Mouse (Mus musculus) hindbrain, embryonic 14.5 days (tissue): ENCODE measurements around the gene Tmem229b. TPM values are rescaled to one million over a fixed set of nuclear protein-coding genes. Genes with fewer than 3 reads are reported as not detected.
"Not testable (repeated sequence)": the region's sequence is repeated elsewhere in the genome, so short reads cannot be mapped to it uniquely, and the experiment has no call there.

Source experiments
- ATAC-seq: fragments of 200-750 bp; cut with Nextera tagmentation; 2 replicates; pipeline ENCODE4 v1.8.0; 2017; ENCODE audit warnings: moderate number of reproducible peaks, mild to moderate bottlenecking, moderate TSS enrichment, moderate library complexity; ENCODE audit not compliant: low FRiP score
- DNase-seq: peaks from one replicate; pipeline ENCODE4 v3.0.0-alpha.2; 2015; ENCODE audit warnings: low spot score
- H3K27ac ChIP-seq: fragments of 300-500 bp; sonication (generic); 2 replicates; pipeline ENCODE4 v1.5.1; 2014; ENCODE audit warnings: mild to moderate bottlenecking, moderate library complexity
- H3K27me3 ChIP-seq: fragments of 300-500 bp; sonication (generic); 2 replicates; pipeline ENCODE4 v1.6.1; 2014; ENCODE audit warnings: mild to moderate bottlenecking, low read length, mixed read lengths; ENCODE audit not compliant: control insufficient read depth, insufficient read depth
- H3K36me3 ChIP-seq: fragments of 300-500 bp; sonication (generic); replicated peaks from 2 replicates; pipeline ENCODE4 v1.6.1; 2014; ENCODE audit not compliant: control insufficient read depth, insufficient read depth
- H3K4me1 ChIP-seq: fragments of 300-500 bp; sonication (generic); replicated peaks from 2 replicates; pipeline ENCODE4 v1.6.1; 2014; ENCODE audit warnings: antibody characterized with exemption, low read length, mixed read lengths; ENCODE audit not compliant: control insufficient read depth, insufficient read depth
- H3K4me2 ChIP-seq: fragments of 300-500 bp; sonication (generic); replicated peaks from 2 replicates; pipeline ENCODE4 v1.6.1; 2014; ENCODE audit warnings: mild to moderate bottlenecking, moderate library complexity
- H3K4me3 ChIP-seq: fragments of 300-500 bp; sonication (generic); replicated peaks from 2 replicates; pipeline ENCODE4 v1.5.1; 2014; ENCODE audit warnings: mild to moderate bottlenecking, low read length
- H3K9ac ChIP-seq: fragments of 300-500 bp; sonication (generic); 2 replicates; pipeline ENCODE4 v1.6.1; 2014
- H3K9me3 ChIP-seq: fragments of 300-500 bp; sonication (generic); 2 replicates; pipeline ENCODE4 v1.6.1; 2016; ENCODE audit warnings: low read length; ENCODE audit not compliant: control insufficient read depth
- WGBS: fragments of 180-500 bp; shearing (Covaris S2); extraction: QIAGEN DNeasy Blood & Tissue Kit; methylation state at CpG from one replicate; pipeline ENCODE4 v1.1.7; 2014; 5-methylcytosine and 5-hydroxymethylcytosine counted together
- polyA plus RNA-seq: library from polyadenylated mRNA; unstranded; fragments of >200 nt; fragmentation: Nextera tagmentation; extraction: Ambion mirVana; gene quantifications from 2 replicates; pipeline ENCODE4 v1.2.1, GENCODE M21; 2014

The Tmem229b gene
- polyA plus RNA-seq, 1 experiment from 2014 or later: 62.2 TPM

DNA sequence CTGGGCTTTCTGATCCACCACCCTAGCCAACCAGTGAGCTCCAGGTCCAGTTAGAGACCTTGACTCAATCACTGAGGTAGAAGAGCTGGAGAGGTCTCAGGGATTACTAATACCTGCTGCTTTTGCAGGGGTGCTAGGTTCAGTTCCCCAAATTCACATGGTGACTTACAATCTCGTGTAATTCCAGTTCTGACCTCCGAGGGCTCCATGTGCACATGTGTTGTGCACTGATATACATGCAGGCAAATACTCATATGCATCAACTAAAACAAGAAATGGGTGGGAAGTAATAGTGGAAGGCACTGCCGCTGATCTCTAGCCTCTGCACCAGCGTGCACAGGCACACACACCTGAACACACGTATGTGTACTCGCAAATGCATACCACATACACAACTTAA lies 60.3 kb downstream of the Tmem229b start:
- Histone ChIP-seq H3K4me2 (no peak overlapping the region), H3K9ac (no peak overlapping the region), H3K36me3 (no peaks in the 10 kb centered on the region), H3K27ac (no peak overlapping the region), H3K9me3 (no peaks in the 10 kb centered on the region), H3K4me3 (no peak overlapping the region), H3K4me1 (no peaks in the 10 kb centered on the region), H3K27me3 (no peaks in the 10 kb centered on the region)
- WGBS: 86% methylated on average over 6 of the region's 6 CpGs
- DNase-seq (peak; percentile 25), ATAC-seq (no peak)

DNA sequence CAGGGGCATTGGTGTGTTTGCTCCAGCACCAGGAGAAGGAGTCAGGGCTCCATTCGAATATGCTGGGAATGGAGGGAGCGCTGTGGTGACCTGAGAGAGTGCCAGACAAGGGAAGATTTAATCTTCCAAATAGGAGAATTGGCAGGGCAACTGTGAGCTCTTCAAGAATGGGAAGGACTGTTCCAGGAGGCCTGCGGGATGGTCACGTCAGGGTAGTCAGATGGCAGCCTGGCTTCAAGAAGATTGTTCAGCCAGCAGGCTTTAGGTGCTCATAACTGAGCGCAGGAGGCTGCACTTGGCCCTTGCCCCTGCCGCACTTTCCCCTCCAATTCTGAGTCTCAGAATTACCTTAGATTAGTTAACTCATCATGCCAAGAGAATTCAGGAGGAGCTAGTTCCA lies 64.5 kb downstream of the Tmem229b start:
- Histone ChIP-seq H3K27me3 (no peaks in the 10 kb centered on the region), H3K4me1 (no peaks in the 10 kb centered on the region), H3K36me3 (no peaks in the 10 kb centered on the region), H3K4me2 (no peak overlapping the region), H3K9ac (no peak overlapping the region), H3K4me3 (no peak overlapping the region), H3K9me3 (no peaks in the 10 kb centered on the region), H3K27ac (no peak overlapping the region)
- WGBS: 86% methylated on average over 6 of the region's 6 CpGs
- ATAC-seq (no peak), DNase-seq (no peak)

GRCm38 (mm10) chr12:78940081-78940480 lies 67.3 kb downstream of the Tmem229b start:
- H3K4me1 ChIP-seq: no peaks in the 10 kb centered on the region
- no peaks in the 10 kb centered on the region for H3K36me3 ChIP-seq
- ATAC-seq (no peak), DNase-seq (no peak)
- H3K27ac ChIP-seq: no peak overlapping the region
- H3K27me3 ChIP-seq: no peaks in the 10 kb centered on the region
- WGBS: 90% methylated on average over 5 of the region's 5 CpGs
- no peak overlapping the region for H3K4me3 ChIP-seq
- no peaks in the 10 kb centered on the region for H3K9me3 ChIP-seq
- no peak overlapping the region for H3K9ac ChIP-seq
- no peak overlapping the region for H3K4me2 ChIP-seq

- DNase-seq (no peak), ATAC-seq (no peak)
- Histone ChIP-seq H3K27me3 (no peaks in the 10 kb centered on the region), H3K9me3 (no peaks in the 10 kb centered on the region), H3K4me3 (no peak overlapping the region), H3K9ac (no peak overlapping the region), H3K4me2 (no peak overlapping the region), H3K27ac (no peak overlapping the region), H3K4me1 (no peaks in the 10 kb centered on the region), H3K36me3 (no peaks in the 10 kb centered on the region)
- WGBS: 79% methylated on average over 7 of the region's 7 CpGs
Observed at GRCm38 (mm10) chr12:78939393-78940037, 67.9 kb downstream of the Tmem229b start.

DNA sequence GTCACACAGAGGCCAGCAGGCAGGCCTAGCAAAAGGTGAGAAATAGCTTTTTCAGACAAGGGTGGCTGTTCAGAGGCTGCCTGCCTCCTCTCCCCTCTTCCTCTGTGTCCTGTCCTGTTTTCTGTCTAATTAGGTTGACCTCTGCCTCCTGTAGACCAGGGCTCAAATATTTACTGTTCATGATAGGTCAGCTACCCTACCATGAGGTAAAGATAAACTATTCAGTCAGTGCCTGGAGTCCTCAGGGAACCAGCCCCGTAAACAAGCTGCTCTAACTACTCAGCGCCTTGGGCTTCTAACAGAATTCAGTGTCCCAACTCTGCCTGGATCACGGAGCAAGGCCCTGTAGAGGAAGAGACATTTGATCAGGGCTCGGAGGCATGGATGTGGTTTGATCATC lies 70.9 kb downstream of the Tmem229b start:
- Histone ChIP-seq H3K4me2 (no peak overlapping the region), H3K9ac (no peak overlapping the region), H3K36me3 (no peaks in the 10 kb centered on the region), H3K27ac (no peak overlapping the region), H3K4me1 (no peaks in the 10 kb centered on the region), H3K4me3 (no peak overlapping the region), H3K27me3 (no peaks in the 10 kb centered on the region), H3K9me3 (no peaks in the 10 kb centered on the region)
- 71% methylated on average over 4 of the region's 4 CpGs for WGBS
- DNase-seq (no peak), ATAC-seq (no peak)

DNA sequence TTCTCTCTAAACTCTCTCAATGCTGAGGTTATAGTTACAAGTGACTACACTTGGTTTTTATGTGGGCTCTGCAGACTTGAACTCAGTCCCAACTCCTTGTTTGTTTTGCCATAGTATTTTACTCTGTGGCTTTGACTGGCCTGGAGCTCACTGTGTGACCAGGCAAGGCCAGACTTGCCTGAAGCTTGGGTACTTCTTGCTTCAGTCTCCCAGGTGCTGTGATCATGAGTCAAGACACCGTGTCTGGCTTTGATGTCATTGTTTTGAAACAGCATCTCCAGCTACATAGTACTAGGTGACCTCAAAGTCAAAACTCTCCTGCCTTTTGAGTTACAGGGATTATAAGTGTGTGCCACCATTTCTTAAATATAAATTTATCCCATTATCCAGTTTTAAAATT lies 77.5 kb downstream of the Tmem229b start:
- WGBS: 77% methylated on average over 1 of the region's 1 CpGs
- no peaks in the 10 kb centered on the region for H3K27me3 ChIP-seq
- no peak overlapping the region for H3K4me2 ChIP-seq
- ATAC-seq (no peak), DNase-seq (no peak)
- H3K4me3 ChIP-seq: no peak overlapping the region
- H3K9ac ChIP-seq: no peak overlapping the region
- no peak overlapping the region for H3K27ac ChIP-seq
- no peaks in the 10 kb centered on the region for H3K36me3 ChIP-seq
- H3K9me3 ChIP-seq: no peaks in the 10 kb centered on the region
- H3K4me1 ChIP-seq: no peaks in the 10 kb centered on the region

DNA sequence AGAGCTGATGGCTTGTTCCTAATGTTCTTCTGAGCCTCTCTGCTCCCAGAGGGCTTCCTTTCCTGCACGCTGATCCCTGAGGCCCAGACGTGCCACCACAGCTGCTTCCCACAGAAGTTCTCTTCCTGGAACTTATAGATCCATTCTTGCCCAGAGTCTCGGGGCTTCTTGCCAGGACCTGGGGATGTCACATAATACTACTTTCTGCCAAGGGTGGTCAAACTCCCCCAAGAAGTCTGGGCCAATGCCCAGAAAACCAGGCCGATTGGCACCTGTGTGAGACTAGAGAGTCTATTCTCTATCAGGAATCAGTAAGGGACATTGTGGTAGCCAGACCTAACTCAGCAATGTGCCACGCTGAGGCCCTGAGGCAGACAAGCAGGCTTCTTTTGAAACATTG lies 80.1 kb downstream of the Tmem229b start:
- no peak for DNase-seq

GRCm38 (mm10) chr12:78923539-78924189 lies 83.8 kb downstream of the Tmem229b start:
- Histone ChIP-seq H3K9me3 (no peaks in the 10 kb centered on the region), H3K9ac (no peak overlapping the region), H3K27ac (no peak overlapping the region), H3K4me3 (no peak overlapping the region), H3K4me2 (no peak overlapping the region), H3K4me1 (0 out of 2 replicates have a peak, but pooled peaks cover 3% of the 10 kb centered on the region), H3K27me3 (no peaks in the 10 kb centered on the region), H3K36me3 (no peaks in the 10 kb centered on the region)
- DNase-seq (no peak), ATAC-seq (no peak)
- 92% methylated on average over 7 of the region's 7 CpGs for WGBS

More for the DNA sequence above, 80.1 kb downstream of the Tmem229b start:
- no peak for ATAC-seq
- H3K9ac ChIP-seq: no peak overlapping the region
- WGBS: 74% methylated on average over 5 of the region's 5 CpGs
- no peaks in the 10 kb centered on the region for H3K4me1 ChIP-seq
- H3K27ac ChIP-seq: no peak overlapping the region
- no peak overlapping the region for H3K4me3 ChIP-seq
- H3K36me3 ChIP-seq: no peaks in the 10 kb centered on the region
- H3K4me2 ChIP-seq: no peak overlapping the region
- no peaks in the 10 kb centered on the region for H3K9me3 ChIP-seq
- no peaks in the 10 kb centered on the region for H3K27me3 ChIP-seq

DNA sequence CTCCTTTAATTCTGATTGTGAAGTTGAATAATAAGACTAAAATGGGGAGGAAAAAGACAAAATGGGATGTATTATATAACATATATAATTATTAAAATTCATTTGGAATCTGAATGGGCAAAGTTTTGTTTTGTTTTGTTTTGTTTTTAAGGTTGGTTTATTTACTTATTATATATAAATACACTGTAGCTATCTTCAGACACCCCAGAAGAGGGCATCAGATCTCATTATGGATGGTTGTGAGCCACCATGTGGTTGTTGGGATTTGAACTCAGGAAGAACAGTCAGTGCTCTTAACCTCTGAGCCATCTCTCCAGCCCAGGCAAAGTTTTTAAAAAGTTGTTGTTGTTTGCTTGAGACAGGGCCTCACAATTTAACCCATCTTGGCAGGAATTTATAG lies 84.5 kb downstream of the Tmem229b start:
- H3K27me3 ChIP-seq, H3K4me1 ChIP-seq, DNase-seq, H3K9ac ChIP-seq, H3K4me2 ChIP-seq, H3K36me3 ChIP-seq, ATAC-seq, H3K27ac ChIP-seq, H3K9me3 ChIP-seq, H3K4me3 ChIP-seq: not testable (repeated sequence)
